Mouse (Mus musculus) skeletal muscle tissue, adult 2 months (tissue): ENCODE data around the gene St6galnac3.

Experiments
- DNase-seq: peaks from one replicate; pipeline ENCODE4 v3.0.0-alpha.2; 2012; ENCODE audit warnings: low read depth, low spot score

Gene St6galnac3

GRCm38 (mm10) chr3:153587594-153587993 lies 137.4 kb downstream of the St6galnac3 start:
- no peak for DNase-seq

- no peak for DNase-seq
These were observed 140.1 kb downstream of the St6galnac3 start for GRCm38 (mm10) chr3:153584836-153585235.

GRCm38 (mm10) chr3:153582065-153582464 lies 142.9 kb downstream of the St6galnac3 start:
- DNase-seq, result no peak

- no peak for DNase-seq
These were observed 144.3 kb downstream of the St6galnac3 start for GRCm38 (mm10) chr3:153580625-153581024.

GRCm38 (mm10) chr3:153580136-153580535 lies 144.8 kb downstream of the St6galnac3 start:
- DNase-seq, result no peak

GRCm38 (mm10) chr3:153577286-153577685 lies 147.7 kb downstream of the St6galnac3 start:
- no peak for DNase-seq

GRCm38 (mm10) chr3:153571152-153571551 lies 153.8 kb downstream of the St6galnac3 start:
- no peak for DNase-seq

- DNase-seq, result no peak
These were observed 156.2 kb downstream of the St6galnac3 start for GRCm38 (mm10) chr3:153568815-153569214.

GRCm38 (mm10) chr3:153567913-153568312 lies 157.1 kb downstream of the St6galnac3 start:
- DNase-seq, result no peak

GRCm38 (mm10) chr3:153567512-153567911 lies 157.5 kb downstream of the St6galnac3 start:
- DNase-seq, result no peak

GRCm38 (mm10) chr3:153566100-153566499 lies 158.9 kb downstream of the St6galnac3 start:
- no peak for DNase-seq

GRCm38 (mm10) chr3:153560897-153561296 lies 164.1 kb downstream of the St6galnac3 start:
- DNase-seq, result no peak

GRCm38 (mm10) chr3:153559586-153559985 lies 165.4 kb downstream of the St6galnac3 start:
- DNase-seq, result no peak

- no peak for DNase-seq
These were observed 168.4 kb downstream of the St6galnac3 start for GRCm38 (mm10) chr3:153556621-153557020.

- no peak for DNase-seq
These were observed 171.3 kb downstream of the St6galnac3 start for GRCm38 (mm10) chr3:153553712-153554111.

- DNase-seq, result no peak
These were observed 171.7 kb downstream of the St6galnac3 start for GRCm38 (mm10) chr3:153553226-153553625.

GRCm38 (mm10) chr3:153546936-153547683 lies 177.9 kb downstream of the St6galnac3 start:
- DNase-seq, result no peak

- DNase-seq, result no peak
These were observed 185.1 kb downstream of the St6galnac3 start for GRCm38 (mm10) chr3:153539851-153540250.

- DNase-seq, result no peak
These were observed 186.6 kb downstream of the St6galnac3 start for GRCm38 (mm10) chr3:153538396-153538795.

- DNase-seq, result no peak
These were observed 187.5 kb downstream of the St6galnac3 start for GRCm38 (mm10) chr3:153537435-153537834.

GRCm38 (mm10) chr3:153536260-153536659 lies 188.7 kb downstream of the St6galnac3 start:
- DNase-seq, result no peak

GRCm38 (mm10) chr3:153529174-153529573 lies 195.8 kb downstream of the St6galnac3 start:
- no peak for DNase-seq

- DNase-seq, result no peak
These were observed 199.7 kb downstream of the St6galnac3 start for GRCm38 (mm10) chr3:153525151-153525768.
